Mouse (Mus musculus): ENCODE measurements around the gene Flywch2. TPM values are rescaled to one million over a fixed set of nuclear protein-coding genes. Genes with fewer than 3 reads are reported as not detected.
A peak's percentile ranks its signal among the peaks of the same experiment; 100 is the strongest.
"Not testable (repeated sequence)": the region's sequence is repeated elsewhere in the genome, so short reads cannot be mapped to it uniquely, and the experiment has no call there.

Flywch2 gene
- total RNA-seq, 2 experiments from 2014 or later: 0.92 TPM; not detected in 1

- no peak for ATAC-seq (ENCODE audit: poor library complexity, severe bottlenecking)
These were observed 5.1 kb upstream of the Flywch2 start for GRCm38 (mm10) chr17:23791079-23791357.

DNA sequence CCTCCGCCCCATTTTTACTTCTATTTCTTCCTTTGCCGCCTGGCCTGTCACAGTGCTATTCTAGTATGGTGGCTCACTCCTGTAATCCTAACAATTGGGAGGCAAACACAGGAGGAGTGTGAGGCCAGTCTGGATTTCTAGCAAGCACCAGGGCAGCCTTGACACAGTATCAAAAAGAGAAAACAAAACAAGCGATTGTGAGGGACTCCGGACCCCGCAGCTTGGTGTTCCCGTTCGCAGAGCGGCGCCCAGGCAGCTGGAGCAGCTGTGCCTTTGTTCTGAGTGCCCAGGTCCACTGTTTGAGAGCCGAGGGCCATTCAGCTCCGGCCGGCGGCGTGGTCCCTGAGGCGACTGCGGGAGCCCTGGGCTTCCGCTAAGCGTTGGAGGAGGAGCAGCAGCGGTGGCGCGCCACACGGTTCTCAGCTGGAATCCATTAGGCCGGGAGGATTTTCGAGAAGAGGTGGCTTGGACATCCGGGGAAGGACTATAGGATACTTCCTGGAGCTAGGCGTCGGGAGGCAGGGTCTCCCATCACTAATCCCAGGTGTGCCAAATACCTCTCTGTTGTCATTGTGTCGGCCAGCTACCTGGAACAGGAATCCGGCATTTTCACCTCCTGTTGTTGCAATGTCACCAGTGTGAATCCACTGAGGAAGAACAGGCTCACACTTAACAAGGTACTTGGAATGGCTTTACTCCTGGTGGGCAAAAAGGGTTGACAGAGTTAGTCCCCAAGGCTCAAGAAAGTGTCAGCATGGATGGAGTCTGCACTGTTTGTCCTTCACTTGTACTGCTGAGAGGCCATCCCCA is 4.6 kb upstream of the Flywch2 start, which contains the start of gene Srrm2:
TSS of gene Srrm2 (plus strand) at position 264 of the 810 bp plus-strand sequence.
- ATAC-seq (ENCODE audit: poor library complexity, severe bottlenecking): peak; percentile 90

DNA sequence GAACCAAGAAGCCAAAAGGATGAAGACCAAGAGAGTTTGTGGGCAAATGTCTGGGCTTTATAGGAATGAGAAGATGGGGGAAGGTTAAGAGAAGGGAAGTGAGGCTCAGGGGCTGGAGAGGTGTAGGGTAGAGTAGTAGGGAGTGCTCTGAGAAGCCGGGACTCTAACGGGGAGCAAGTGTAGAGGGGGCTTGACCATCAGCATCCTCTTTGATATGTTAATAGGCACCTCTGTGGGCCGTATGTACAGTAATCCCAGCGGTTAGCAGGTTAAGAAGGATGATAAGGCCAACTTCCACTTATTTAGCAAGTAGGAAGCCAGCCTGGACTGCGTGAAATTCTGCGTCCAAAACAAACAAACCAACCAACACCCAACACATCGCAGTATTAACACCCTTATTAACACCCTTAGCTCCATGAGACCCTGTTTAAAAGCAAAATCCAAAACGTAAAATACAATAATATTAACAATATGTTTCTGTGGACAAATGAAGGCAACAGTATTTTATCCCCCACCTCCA is 3.9 kb upstream of the Flywch2 start:
- 0 out of 2 replicates have a peak, but pooled peaks have one; percentile 28 for ATAC-seq (ENCODE audit: poor library complexity, severe bottlenecking)

DNA sequence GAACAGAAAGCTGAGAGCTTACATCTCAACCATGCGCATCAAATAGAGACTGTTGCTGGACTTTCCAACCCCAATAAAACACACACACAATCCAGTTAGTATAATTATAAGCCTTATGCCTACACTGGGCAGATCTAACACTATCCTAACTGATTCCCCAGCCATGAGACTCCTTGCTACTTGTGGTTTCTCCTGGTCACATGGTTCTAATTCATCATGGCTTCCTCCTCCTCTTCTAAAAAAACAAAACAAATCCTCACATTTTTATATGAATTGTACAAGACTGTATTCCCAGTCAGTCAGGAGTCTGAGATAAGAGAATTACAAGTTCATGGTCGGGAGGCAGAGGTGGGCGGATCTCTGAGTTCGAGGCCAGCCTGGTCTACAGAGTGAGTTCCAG is 3.1 kb upstream of the Flywch2 start:
- no peak for ATAC-seq (ENCODE audit: poor library complexity, severe bottlenecking)

- no peak for ATAC-seq (ENCODE audit: poor library complexity, severe bottlenecking)
These were observed 640 bp upstream of the Flywch2 start for GRCm38 (mm10) chr17:23786510-23786931.

GRCm38 (mm10) chr17:23783352-23783751 is 2.5 kb downstream of the Flywch2 start:
- no peak for ATAC-seq (ENCODE audit: poor library complexity, severe bottlenecking)

DNA sequence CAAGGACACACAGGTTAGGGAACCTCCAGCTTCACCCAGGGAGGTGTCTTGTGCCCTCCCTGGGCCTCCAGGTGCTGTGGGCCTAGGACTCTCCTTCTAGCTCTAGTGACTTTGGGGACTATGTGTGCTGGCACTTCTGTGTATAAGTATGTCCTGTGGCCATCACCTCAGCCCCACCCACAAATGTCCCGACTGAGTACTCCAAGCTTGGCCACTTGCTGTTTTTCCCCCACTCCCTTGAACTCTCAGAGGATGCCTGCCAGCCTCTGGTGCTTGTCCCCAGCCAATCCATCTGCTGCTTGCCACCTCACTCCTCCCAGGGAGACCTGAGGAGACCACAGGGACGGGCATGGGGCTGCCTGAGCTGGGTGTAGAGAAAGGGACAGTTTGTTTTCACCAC is 7.4 kb downstream of the Flywch2 start:
- ATAC-seq (ENCODE audit: poor library complexity, severe bottlenecking): no peak

DNA sequence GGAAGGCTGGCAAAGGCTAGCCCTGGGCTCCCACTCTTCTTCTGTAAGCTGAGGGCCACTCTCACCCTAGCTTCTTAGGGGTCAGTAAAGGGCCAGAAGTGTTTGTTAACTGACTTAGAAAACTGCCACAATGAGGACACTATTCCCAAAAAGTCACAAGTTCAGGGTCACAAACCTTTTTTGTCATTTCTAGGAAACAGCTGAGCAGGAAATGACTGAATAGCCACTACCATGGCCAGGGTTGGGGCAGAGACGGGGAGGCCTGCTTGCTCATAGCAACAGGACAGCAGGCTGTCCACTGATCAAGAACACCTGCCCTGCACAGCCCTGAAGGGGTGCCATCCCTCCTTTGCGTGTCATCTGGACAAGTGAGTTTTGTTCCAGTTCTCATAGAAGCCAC is 8.7 kb downstream of the Flywch2 start:
- ATAC-seq (ENCODE audit: poor library complexity, severe bottlenecking): no peak

DNA sequence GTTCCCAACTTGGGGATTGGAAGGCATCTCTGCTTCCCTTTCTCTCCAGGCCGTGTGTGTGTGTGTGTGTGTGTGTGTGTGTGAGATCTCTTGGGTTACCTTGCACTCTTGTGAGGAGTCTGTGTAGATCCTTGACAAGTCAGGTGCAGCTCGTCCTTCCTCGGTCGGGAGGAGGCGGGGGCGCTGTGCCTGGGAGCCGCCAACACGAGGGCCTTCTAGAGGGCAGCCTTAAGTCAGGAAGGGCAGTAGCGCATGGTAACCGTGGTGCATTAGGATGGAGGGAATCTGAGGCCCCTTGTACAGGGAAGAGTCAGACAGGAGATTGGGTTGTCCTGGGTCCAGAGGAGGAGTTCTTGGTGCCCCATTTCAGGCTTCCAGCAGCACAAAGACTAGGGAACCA is 9.7 kb downstream of the Flywch2 start:
- no peak for ATAC-seq (ENCODE audit: poor library complexity, severe bottlenecking)

- ATAC-seq (ENCODE audit: poor library complexity, severe bottlenecking): peak; percentile 67
These were observed 11.8 kb downstream of the Flywch2 start for GRCm38 (mm10) chr17:23774090-23774489.

GRCm38 (mm10) chr17:23773676-23774075 is 12.2 kb downstream of the Flywch2 start:
- ATAC-seq (ENCODE audit: poor library complexity, severe bottlenecking): no peak

GRCm38 (mm10) chr17:23772219-23772556 is 13.7 kb downstream of the Flywch2 start:
- ATAC-seq (ENCODE audit: poor library complexity, severe bottlenecking): not testable (repeated sequence)

DNA sequence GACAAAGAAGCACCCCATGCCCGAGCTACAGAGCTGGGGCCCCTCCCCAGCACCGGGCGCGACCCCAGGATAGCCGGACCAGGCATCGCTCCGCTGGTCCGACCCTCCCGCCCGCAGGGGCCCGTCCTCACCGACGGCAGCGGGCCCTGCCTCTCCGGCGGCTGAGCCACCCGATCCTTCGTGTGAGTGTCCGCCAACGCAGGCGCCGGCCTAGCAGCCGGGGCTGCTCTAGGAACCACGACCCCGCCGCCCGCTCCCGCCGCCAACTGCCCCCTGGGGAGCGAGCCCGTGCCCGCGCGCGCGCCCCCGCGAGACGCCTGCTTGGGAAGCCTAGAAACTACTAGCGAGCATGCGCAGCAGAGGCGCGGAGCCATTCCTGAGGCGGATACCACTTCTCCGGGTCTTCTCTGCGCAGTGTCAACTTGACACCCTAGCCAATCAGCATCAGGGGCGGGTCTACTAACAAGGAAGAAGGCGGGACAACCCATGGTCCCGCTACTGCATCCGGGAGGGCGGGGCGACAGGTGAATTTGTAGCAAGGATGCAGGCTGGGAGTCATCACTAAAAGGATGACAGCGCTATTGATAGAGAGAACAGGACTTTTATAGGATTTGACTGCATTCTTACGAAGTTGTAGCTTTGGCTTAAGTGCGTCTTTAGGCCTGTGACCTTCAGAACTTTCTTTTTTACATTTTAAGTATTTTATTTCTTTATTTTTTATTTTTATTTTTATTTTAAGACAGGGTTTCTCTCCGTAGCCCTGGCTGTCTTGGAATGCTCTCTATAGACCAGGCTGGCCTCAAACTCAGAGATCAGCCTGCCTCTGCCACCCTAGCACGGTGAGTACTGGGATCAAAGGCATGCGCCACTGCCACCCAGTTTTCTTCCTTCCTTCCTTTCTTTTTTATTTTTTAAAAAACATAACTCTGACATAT is 14.3 kb downstream of the Flywch2 start, which contains the start of gene Flywch1:
TSS of gene Flywch1 (minus strand) at position 319 of the 935 bp plus-strand sequence.
- ATAC-seq (ENCODE audit: poor library complexity, severe bottlenecking): peak; percentile 99

DNA sequence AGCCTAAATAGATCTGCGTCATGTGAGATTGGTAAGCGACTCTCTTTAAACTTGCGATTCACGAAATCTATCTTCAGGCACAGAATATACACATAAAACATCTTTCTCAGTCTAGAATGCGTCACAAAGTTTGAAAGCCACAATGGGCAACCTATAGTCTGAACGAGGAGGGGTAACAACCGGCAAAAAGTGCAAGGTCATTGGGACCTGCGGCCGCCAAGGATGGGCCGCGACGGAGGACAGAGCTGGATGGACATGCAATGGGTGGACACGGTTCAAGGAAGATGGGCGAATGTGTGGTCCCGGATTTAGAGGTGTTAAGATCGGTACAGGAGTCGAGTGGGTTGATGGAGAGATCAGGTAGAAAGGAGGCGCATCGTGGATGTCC is 15.0 kb downstream of the Flywch2 start:
- ATAC-seq (ENCODE audit: poor library complexity, severe bottlenecking): peak; percentile 20; the same call in 1 of the 2 replicates

GRCm38 (mm10) chr17:23770493-23770892 is 15.4 kb downstream of the Flywch2 start:
- no peak for ATAC-seq (ENCODE audit: poor library complexity, severe bottlenecking)

DNA sequence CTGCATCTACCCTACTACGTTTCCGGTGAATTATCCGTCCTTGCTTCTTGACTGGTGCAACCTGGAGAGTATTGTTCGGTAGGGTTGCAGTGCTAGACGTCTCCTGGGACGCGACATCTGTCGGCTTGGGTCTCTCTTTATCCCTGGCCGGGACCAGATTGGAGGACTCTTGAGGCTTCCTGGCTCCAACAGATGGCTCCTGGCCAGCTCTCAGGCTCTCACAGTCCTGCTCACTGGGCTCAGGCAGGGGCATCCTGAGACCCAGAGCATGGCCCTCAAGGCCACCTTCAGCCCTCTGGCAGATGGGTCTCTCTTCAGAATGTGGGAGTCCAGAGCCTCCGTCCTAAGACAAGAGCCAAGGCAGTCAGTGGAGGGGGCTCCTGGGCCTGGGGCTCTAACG is 22.9 kb downstream of the Flywch2 start:
- ATAC-seq (ENCODE audit: poor library complexity, severe bottlenecking): no peak

- ATAC-seq (ENCODE audit: poor library complexity, severe bottlenecking): no peak
These were observed 24.7 kb downstream of the Flywch2 start for GRCm38 (mm10) chr17:23761155-23761554.

DNA sequence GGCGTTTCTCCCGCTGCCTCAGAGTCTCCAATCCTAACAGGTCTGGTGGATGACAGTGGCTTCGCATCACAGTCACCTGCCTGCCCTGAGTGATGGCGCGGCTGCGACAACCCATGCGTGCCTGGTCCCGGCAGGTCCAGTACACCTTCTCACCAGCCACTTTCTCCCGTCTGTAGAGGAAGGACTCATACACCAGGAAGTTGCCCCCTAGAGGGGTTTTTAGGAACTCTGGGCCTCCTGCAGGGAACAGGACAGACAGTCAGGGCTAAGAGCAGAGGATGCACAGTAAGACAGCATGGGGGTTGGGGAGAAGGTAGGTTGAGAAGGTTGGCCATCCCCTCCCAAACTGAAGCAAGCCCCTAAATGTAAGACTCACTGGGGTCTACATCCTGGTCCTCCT is 25.6 kb downstream of the Flywch2 start:
- ATAC-seq (ENCODE audit: poor library complexity, severe bottlenecking): no peak

DNA sequence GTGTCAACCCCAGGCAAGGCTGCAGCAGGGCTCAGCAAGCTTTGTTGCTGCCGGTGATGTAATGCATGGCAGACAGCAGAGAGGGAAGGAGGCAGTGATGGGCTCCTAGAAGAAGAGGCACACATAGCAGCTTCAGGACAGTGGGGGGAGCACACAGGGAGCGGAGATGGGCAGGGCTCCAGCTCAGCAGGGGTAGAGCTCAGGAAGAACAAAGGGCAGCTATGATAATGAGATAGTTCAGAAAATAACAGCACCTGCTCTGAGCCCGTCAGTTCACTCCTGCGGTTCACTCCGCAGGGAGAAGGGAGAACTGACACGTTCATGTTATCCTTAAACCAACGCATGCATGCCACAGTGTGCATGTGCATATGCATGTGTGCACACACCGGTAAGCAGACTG is 27.1 kb downstream of the Flywch2 start:
- no peak for ATAC-seq (ENCODE audit: poor library complexity, severe bottlenecking)

GRCm38 (mm10) chr17:23757581-23757980 is 28.3 kb downstream of the Flywch2 start:
- ATAC-seq (ENCODE audit: poor library complexity, severe bottlenecking): no peak

DNA sequence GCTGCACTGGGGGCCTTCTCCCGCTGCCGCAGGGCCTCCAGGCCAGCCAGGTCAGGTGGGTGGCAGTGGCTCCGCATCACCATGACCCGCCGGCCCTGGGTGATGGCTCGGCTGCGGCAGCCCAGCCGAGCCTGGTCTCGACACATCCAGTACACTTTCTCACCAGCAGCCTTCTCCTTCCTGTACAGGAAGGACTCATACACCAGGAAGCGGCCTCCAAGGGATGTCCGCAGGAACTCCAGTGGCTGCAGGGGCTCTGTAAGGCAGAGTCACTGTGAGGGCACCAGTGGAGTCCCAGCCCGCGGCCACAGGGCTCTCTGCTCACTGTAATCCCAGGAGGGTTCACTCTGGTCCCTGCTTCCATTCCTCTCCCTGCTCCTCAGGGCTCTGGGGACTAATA is 30.2 kb downstream of the Flywch2 start:
- no peak for ATAC-seq (ENCODE audit: poor library complexity, severe bottlenecking)
